Mouse (Mus musculus) cerebellum, adult 11 months (tissue): Measurements from ENCODE around the gene Mup22.
"Not testable (repeated sequence)": the region's sequence is repeated elsewhere in the genome, so short reads cannot be mapped to it uniquely, and the experiment has no call there.

ENCODE experiments used
- DNase-seq: peaks from one replicate; pipeline ENCODE4 v3.0.0; 2022

Mup22 gene

GRCm38 (mm10) chr4:60821363-60821762, at the start of gene Mup22:
TSS of gene Mup22 (minus strand) at chr4:60821463.
- DNase-seq, result not testable (repeated sequence)

GRCm38 (mm10) chr4:60840889-60841288, 19.6 kb upstream of the Mup22 start:
- DNase-seq, result not testable (repeated sequence)
